Mouse (Mus musculus): ENCODE measurements around the gene Stat2.

GRCm38 (mm10) chr10:128237807-128238480 is 32.4 kb upstream of the Stat2 start:
- no peak for TF ChIP-seq CTCF (IDR thresholded peaks at IDR 0.05; ENCODE audit: control insufficient read depth, insufficient read depth, insufficient read length)
- no peak for TF ChIP-seq MAX (IDR thresholded peaks at IDR 0.05)

Data from C2C12 (cell line).